Mouse (Mus musculus): ENCODE results near the gene Rcor3. TPM values are rescaled to one million over a fixed set of nuclear protein-coding genes. Genes with fewer than 3 reads are reported as not detected.

Rcor3 gene
- polyA plus RNA-seq, 1 experiment from 2014 or later, result 16.0 TPM

DNA sequence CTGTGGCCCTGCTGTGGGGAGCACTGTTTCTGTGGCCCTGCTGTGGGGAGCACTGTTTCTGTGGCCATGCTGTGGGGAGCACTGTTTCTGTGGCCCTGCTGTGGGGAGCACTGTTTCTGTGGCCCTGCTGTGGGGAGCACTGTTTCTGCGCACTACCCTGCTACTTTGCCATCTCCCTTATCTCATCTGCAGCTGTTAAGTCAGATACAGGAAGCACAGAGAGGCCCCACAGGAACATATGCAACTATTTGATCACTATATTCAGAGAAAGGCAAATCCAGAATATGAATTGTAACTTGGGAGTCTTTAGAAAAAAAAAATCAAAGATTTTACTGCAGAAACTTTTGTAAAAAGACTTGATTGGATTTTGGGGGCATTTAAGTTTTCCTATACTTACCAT lies 22.5 kb downstream of the Rcor3 start:
- no peaks in the 10 kb centered on the region for H3K9me3 ChIP-seq (replicated peaks)
- whole genome bisulfite sequencing, result 97% methylated on average over 1 of the region's 1 CpGs
- no peak for DNase-seq (ENCODE audit: low spot score)

DNA sequence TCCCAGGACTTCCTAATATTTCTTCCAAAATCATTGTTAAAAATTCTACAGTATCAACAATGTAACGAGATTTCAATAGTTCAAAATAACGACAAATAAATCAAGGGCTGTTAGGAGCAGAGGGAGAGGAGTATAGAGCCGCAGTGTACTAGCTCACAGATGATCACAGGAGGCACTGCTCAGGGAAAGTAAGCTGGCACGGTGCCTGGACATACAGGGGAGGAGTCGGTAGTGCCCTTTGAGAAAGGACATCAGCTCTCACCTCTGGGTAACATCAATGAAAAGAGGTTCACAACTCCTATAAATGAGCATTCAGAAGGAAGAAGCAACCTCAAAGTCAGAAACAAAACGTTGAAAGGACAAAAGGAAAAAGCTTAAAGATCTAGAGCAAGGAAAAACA lies 28.7 kb downstream of the Rcor3 start:
- H3K9me3 ChIP-seq (replicated peaks), result no peaks in the 10 kb centered on the region
- no peak overlapping the region for H3K4me3 ChIP-seq
- WGBS, result 86% methylated on average over 6 of the region's 6 CpGs
- no peak overlapping the region for H3K27ac ChIP-seq (replicated peaks)
- DNase-seq (ENCODE audit: low spot score), result peak; percentile 4
- H3K36me3 ChIP-seq, result peaks cover 55% of the 10 kb centered on the region
- H3K27me3 ChIP-seq (ENCODE audit: low read depth, poor library complexity, severe bottlenecking), result no peaks in the 10 kb centered on the region
- H3K4me1 ChIP-seq, result no peaks in the 10 kb centered on the region

More for the DNA sequence above, 22.5 kb downstream of the Rcor3 start:
- no peaks in the 10 kb centered on the region for H3K27me3 ChIP-seq (ENCODE audit: low read depth, poor library complexity, severe bottlenecking)
- peaks cover 90% of the 10 kb centered on the region for H3K36me3 ChIP-seq
- H3K4me1 ChIP-seq, result no peaks in the 10 kb centered on the region
- H3K27ac ChIP-seq (replicated peaks), result no peak overlapping the region
- H3K4me3 ChIP-seq, result no peak overlapping the region

DNA sequence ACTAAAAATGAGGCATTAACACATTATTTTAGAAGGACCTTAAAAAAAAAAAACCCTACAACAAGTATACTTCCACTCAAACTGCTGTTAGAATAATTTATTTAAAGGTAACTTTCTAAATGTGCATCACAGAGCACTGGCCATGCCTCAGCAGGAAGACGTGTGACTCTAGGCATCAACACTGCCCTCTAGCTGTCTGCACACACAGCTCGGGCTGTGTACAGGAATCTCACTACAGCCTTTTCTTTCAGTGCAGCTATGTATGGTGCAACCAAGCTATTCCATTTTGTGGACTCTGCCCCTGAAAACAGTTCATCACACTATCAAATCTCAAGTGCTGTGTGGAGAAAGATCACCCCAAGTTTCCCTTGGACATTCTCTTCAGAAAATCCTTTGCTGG lies 30.5 kb downstream of the Rcor3 start:
- Histone ChIP-seq H3K9me3 (replicated peaks) (no peaks in the 10 kb centered on the region), H3K36me3 (peaks cover 46% of the 10 kb centered on the region), H3K27me3 (ENCODE audit: low read depth, poor library complexity, severe bottlenecking) (no peaks in the 10 kb centered on the region), H3K4me3 (no peak overlapping the region), H3K4me1 (no peaks in the 10 kb centered on the region), H3K27ac (replicated peaks) (no peak overlapping the region)
- peak; percentile 13 for DNase-seq (ENCODE audit: low spot score)
- WGBS, result 22% methylated on average over 2 of the region's 2 CpGs

DNA sequence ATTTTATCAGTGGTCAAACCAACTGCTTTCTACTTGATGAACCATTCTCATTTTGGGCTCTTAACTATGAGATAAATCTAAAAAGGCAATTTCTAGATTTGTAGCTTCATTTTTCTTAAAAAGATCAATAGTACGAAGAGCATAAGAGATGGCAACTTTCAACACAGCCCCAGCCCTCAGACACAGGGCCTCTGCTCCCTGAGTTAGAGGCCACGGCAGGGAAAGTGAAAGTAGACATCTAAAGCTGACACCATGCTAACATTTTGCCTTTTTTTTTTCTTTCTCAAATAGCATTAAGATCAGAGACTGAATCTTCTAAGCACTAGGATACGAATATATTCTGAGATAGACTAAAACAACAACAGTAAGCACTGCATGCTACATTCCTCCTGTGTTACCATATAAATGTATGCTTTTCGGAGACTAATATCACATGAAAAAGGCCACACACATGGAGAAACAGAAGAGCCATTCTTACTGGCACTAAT lies 31.9 kb downstream of the Rcor3 start:
- Histone ChIP-seq H3K4me1 (no peaks in the 10 kb centered on the region), H3K4me3 (no peak overlapping the region), H3K36me3 (peaks cover 42% of the 10 kb centered on the region), H3K27me3 (ENCODE audit: low read depth, poor library complexity, severe bottlenecking) (no peaks in the 10 kb centered on the region), H3K9me3 (replicated peaks) (no peaks in the 10 kb centered on the region), H3K27ac (replicated peaks) (no peak overlapping the region)
- WGBS, result 88% methylated on average over 4 of the region's 4 CpGs
- no peak for DNase-seq (ENCODE audit: low spot score)

DNA sequence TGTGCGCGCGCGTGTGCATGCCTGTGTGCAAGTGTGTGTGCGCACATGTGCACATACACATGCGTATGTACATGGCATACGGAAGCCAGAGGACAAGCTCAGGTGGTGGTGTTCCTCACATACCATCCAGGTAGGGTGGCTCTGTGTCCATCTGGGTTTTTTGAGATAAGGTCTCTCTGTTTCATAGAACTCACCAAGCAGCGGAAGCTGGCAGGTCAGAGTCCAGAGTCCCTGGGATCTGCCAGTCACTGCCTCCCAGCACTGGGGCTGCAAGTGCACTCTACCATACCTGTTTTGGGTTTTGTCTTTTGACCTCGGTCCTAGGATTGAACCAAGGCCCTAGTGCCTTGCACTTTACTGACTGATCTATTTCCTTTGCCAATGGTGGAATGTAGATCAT lies 33.8 kb downstream of the Rcor3 start:
- whole genome bisulfite sequencing, result 96% methylated on average over 9 of the region's 9 CpGs

DNA sequence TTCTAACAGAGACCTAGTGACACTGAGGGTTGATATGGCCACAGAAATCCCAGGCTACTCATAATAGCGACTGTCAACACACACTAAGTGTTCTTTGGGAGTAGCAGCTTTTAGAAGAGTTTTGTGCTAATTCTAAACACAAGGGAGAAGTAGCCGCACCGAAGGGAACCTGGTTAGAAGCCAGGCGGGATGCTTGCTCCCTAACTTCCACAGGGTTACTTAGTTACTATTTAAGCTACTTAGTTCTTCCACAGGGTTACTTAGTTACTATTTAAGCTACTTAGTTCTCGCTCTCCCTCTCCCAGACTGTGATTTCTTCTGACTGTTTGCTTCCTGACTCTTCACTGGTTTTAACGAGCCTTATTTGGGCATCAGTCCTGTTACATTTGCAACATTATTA lies 34.7 kb downstream of the Rcor3 start:
- Histone ChIP-seq H3K9me3 (replicated peaks) (no peaks in the 10 kb centered on the region), H3K36me3 (peaks cover 36% of the 10 kb centered on the region), H3K4me3 (no peak overlapping the region), H3K27me3 (ENCODE audit: low read depth, poor library complexity, severe bottlenecking) (no peaks in the 10 kb centered on the region), H3K27ac (replicated peaks) (no peak overlapping the region), H3K4me1 (no peaks in the 10 kb centered on the region)
- WGBS, result 87% methylated on average over 6 of the region's 6 CpGs
- no peak for DNase-seq (ENCODE audit: low spot score)

More for the DNA sequence above, 33.8 kb downstream of the Rcor3 start:
- no peaks in the 10 kb centered on the region for H3K4me1 ChIP-seq
- H3K27ac ChIP-seq (replicated peaks), result no peak overlapping the region
- no peak overlapping the region for H3K4me3 ChIP-seq
- H3K9me3 ChIP-seq (replicated peaks), result no peaks in the 10 kb centered on the region
- DNase-seq (ENCODE audit: low spot score), result no peak
- no peaks in the 10 kb centered on the region for H3K27me3 ChIP-seq (ENCODE audit: low read depth, poor library complexity, severe bottlenecking)
- H3K36me3 ChIP-seq, result peaks cover 34% of the 10 kb centered on the region

GRCm38 (mm10) chr1:192101359-192101758 lies 36.5 kb downstream of the Rcor3 start:
- DNase-seq (ENCODE audit: low spot score), result no peak
- WGBS, result 82% methylated on average over 8 of the region's 8 CpGs

DNA sequence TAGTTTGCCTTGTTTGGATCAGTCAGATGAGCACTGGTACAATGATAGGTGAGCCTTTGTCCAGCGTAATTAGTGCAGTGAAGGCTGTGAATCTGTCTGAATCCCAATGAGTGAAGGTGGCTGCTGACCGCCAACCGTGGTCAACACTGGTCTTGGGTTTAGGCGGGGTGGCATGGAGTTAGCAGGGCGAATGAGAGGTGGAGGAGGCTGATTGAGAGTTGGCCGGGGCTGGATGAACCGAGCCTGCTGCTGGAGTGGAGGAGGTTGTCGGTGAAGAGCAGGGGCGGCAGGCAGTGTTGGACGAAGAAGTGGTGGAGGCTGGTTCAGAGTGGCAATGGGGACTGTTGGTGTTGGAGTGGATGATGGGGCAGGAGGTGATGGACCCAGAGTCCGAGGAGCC lies 37.1 kb downstream of the Rcor3 start:
- DNase-seq (ENCODE audit: low spot score), result no peak
- 92% methylated on average over 11 of the region's 11 CpGs for WGBS
- Histone ChIP-seq H3K27ac (replicated peaks) (no peak overlapping the region), H3K36me3 (peaks cover 39% of the 10 kb centered on the region), H3K9me3 (replicated peaks) (no peaks in the 10 kb centered on the region), H3K4me3 (no peak overlapping the region), H3K4me1 (no peaks in the 10 kb centered on the region), H3K27me3 (ENCODE audit: low read depth, poor library complexity, severe bottlenecking) (no peaks in the 10 kb centered on the region)

More at GRCm38 (mm10) chr1:192101359-192101758, 36.5 kb downstream of the Rcor3 start:
- Histone ChIP-seq H3K4me3 (no peak overlapping the region), H3K36me3 (peaks cover 39% of the 10 kb centered on the region), H3K9me3 (replicated peaks) (no peaks in the 10 kb centered on the region), H3K27me3 (ENCODE audit: low read depth, poor library complexity, severe bottlenecking) (no peaks in the 10 kb centered on the region), H3K27ac (replicated peaks) (no peak overlapping the region), H3K4me1 (no peaks in the 10 kb centered on the region)

DNA sequence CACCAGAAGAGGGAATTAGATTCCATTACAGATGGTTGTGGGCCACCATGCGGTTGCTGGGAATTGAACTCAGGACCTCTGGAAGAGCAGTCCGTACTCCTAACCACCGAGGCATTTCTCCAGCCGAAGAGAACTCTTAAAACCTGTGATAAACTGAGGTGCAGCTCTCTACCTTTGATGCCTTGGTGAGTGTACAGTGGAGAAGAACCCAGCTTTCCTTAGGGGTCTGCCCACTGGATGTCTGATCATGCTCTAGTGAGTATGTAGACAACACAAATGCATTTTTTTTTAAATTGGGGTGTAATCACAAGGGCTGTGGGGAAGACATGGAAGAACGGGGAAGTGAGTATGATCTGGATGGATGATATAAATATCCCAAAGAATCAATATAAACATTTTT lies 42.2 kb downstream of the Rcor3 start:
- WGBS, result 88% methylated on average over 5 of the region's 5 CpGs
- Histone ChIP-seq H3K27me3 (ENCODE audit: low read depth, poor library complexity, severe bottlenecking) (peaks cover 21% of the 10 kb centered on the region), H3K4me1 (peaks cover 13% of the 10 kb centered on the region), H3K4me3 (no peak overlapping the region), H3K27ac (replicated peaks) (no peak overlapping the region), H3K36me3 (peaks cover 16% of the 10 kb centered on the region), H3K9me3 (replicated peaks) (no peaks in the 10 kb centered on the region)
- DNase-seq (ENCODE audit: low spot score), result no peak

DNA sequence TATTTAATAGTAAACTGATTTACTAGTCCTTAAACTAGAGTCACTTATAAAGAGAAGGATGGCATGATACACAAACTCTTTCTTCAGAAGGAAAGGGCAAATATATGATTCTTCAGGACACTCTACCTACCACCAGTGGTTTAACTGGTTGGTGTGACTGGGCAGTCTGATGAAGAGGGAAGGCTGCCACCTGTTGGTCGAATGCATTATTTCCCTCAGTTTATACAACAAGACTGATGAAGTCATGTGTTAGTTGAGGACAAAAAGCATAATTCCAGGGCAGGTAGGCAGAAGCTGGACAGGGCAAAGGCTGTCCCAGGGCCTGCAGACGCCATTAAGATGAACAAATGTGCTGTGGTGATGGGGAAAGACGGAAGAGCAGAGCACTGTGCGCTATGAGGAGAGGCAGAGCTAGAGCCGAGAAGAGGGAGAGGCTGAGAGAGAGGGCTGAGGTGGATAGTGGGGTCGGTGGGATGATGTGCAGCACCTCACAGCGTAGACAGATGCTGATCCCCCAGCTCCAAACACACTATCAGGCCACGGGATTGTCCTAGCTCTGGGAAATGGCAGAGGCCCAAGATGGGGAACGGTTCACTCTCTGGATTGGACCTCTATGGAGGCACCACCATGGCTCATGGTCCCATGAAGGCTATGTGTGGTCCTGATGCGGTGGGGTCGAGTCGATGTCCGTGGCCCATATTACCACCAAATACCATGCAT lies 43.3 kb downstream of the Rcor3 start:
- Histone ChIP-seq H3K4me3 (no peak overlapping the region), H3K9me3 (replicated peaks) (no peaks in the 10 kb centered on the region), H3K36me3 (peaks cover 12% of the 10 kb centered on the region; the same call in 1 of the 2 replicates), H3K27ac (replicated peaks) (no peak overlapping the region), H3K4me1 (peaks cover 13% of the 10 kb centered on the region), H3K27me3 (ENCODE audit: low read depth, poor library complexity, severe bottlenecking) (peaks cover 31% of the 10 kb centered on the region)
- WGBS, result 62% methylated on average over 13 of the region's 13 CpGs
- DNase-seq (ENCODE audit: low spot score), result peak; percentile 59

DNA sequence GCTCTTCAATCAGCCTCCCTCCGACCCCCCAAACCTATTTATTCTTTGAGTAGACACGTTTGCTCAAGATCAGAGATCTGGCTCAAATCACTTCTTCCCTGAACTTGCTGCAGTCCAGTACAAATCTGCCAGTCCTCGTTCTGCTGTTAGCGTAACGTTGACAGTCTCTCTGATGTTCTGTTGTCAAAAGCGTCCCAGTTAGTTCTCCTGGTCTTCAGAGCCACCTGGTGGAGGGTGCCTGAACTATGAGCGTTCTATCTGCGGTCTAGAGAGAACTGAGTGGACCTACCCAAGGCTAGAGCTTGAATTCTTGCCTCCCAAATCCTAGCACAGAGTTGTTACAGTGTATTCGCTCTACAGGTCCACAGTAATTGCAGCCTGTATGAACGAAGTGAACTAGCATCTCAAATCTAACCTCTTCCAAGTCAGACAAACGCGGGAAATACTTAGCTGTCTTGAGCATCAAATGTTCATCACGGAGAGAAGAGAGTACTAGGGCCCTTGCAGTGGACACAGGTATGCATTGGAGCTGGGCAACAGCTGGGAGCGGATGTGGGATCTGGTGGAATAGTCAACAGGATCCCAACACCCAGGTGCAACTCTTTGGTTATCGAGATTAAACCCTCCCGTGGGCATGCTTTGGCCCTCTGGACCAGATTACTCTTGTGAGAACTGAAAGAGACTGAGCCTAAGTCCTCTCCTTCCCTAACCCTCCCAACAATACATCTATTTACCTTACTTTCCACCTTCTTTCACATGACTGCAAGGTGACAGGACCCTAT lies 44.8 kb downstream of the Rcor3 start:
- peaks cover 2% of the 10 kb centered on the region; the same call in 1 of the 2 replicates for H3K36me3 ChIP-seq
- H3K4me1 ChIP-seq, result peaks cover 13% of the 10 kb centered on the region
- peak overlapping the region; percentile 62 for H3K4me3 ChIP-seq
- no peak overlapping the region for H3K27ac ChIP-seq (replicated peaks)
- 32% methylated on average over 16 of the region's 16 CpGs for WGBS
- DNase-seq (ENCODE audit: low spot score), result peak; percentile 77
- H3K9me3 ChIP-seq (replicated peaks), result no peaks in the 10 kb centered on the region
- peaks cover 38% of the 10 kb centered on the region for H3K27me3 ChIP-seq (ENCODE audit: low read depth, poor library complexity, severe bottlenecking)

DNA sequence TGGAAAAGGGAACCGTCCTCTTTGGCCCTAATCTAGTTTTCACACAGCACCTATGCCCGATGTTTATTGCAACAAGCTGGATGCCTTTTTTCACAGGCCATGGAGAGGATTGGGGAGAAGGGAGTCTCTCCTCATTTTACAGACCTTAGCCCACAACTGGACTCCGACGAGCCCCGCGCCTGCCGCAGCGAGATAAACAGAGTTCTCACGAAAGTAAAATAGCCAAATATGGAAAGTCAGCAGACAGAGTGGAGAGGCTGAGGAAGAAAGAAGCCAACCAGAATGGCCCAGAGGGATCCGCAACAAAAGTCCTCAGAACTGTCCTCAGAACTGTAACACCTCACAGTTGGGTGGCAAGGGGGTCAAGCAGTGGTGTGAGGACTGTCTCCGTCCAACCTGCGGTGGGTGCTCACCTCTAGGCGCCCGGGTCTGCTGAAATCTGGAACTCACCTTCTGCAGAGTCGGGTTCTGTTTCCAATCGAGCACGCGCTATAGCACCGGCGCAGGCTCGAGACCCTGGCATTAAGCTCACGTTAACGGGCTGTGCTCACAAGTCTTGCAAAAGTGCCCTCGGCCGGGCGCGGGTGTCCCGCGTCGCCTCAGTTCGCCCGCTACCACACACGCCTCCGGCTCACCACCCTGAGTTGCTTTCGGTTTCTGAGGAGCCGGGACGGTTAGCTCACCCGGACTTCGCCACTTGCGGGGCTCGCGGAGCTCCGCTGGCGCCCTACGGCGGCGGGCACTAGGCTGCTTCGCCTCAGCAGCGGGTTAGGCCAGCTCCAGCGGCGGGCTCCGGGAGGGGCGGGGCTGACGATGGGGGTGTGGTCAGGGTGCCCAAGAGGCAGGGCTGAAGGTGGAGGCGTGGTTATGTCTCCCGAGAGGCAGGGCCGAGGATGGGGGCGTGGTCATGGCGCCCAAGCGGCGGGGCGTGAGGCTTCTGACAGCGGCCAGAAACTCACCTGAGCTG lies 45.8 kb downstream of the Rcor3 start, which contains the start of gene Traf5:
TSS of gene Traf5 (minus strand) at position 754 of the 967 bp plus-strand sequence.
- WGBS, result 4% methylated on average over 63 of the region's 63 CpGs
- Histone ChIP-seq H3K27ac (replicated peaks) (peak within 1 kb of the TSS; percentile 73), H3K4me1 (peaks cover 13% of the 10 kb centered on the region), H3K4me3 (peak within 1 kb of the TSS; percentile 62), H3K9me3 (replicated peaks) (no peaks in the 10 kb centered on the region), H3K36me3 (no peaks in the 10 kb centered on the region), H3K27me3 (ENCODE audit: low read depth, poor library complexity, severe bottlenecking) (peaks cover 38% of the 10 kb centered on the region)
- DNase-seq (ENCODE audit: low spot score), result peak; percentile 93

All from midbrain, embryonic 10.5 days (tissue).